Mouse (Mus musculus) spleen, adult 2 months (tissue): ENCODE data around the gene Ppfibp1.

Source experiments
- CTCF ChIP-seq: fragments of 200-500 bp; IDR thresholded peaks from 2 replicates; pipeline ENCODE4 v1.5.1; 2011; ENCODE audit warnings: mild to moderate bottlenecking, inconsistent platforms; ENCODE audit not compliant: insufficient read depth, insufficient read length, insufficient replicate concordance; ENCODE audit errors: extremely low read depth
- POLR2A ChIP-seq: fragments of 200-500 bp; IDR thresholded peaks from 2 replicates; pipeline ENCODE4 v1.6.1; 2011; ENCODE audit warnings: low read depth, low read length, inconsistent platforms

DNA sequence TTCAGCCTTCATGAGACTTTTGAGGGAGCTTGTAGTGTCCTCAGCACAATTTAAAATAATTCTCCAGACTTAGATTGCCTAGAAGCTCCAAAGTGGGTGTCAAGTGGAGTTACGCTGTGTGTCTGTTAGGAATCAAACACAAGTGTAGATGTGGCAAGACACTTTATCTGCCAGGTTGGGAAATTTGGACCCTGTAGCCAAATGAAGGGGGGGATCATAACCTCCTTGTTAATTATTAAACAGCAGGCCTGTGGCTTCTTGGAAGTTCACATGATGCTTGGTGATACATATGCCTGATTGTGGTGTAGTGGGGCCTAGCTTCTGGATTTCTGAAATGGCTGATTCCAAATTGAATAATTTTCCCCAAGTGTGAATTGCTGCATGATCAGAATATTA, 19.5 kb downstream of the Ppfibp1 start:
- TF ChIP-seq POLR2A (no peak), CTCF (no peak)
